Mouse (Mus musculus) liver, embryonic 14.5 days (tissue): Measurements from ENCODE around the gene Filip1l.

Experiments used
- CTCF ChIP-seq: IDR thresholded peaks from 2 replicates; pipeline ENCODE4 v1.5.1; 2016; ENCODE audit warnings: antibody characterized with exemption, low read depth, control low read depth
- EP300 ChIP-seq: IDR thresholded peaks from 2 replicates; pipeline ENCODE4 v1.6.1; 2016; ENCODE audit warnings: antibody characterized with exemption, low read depth

GRCm38 (mm10) chr16:57506133-57506532 is 153.2 kb downstream of the Filip1l start:
- TF ChIP-seq CTCF = no peak
- TF ChIP-seq EP300 = no peak
